ENCODE assay signal across 11 mouse cellular contexts in the genomic region with DNA sequence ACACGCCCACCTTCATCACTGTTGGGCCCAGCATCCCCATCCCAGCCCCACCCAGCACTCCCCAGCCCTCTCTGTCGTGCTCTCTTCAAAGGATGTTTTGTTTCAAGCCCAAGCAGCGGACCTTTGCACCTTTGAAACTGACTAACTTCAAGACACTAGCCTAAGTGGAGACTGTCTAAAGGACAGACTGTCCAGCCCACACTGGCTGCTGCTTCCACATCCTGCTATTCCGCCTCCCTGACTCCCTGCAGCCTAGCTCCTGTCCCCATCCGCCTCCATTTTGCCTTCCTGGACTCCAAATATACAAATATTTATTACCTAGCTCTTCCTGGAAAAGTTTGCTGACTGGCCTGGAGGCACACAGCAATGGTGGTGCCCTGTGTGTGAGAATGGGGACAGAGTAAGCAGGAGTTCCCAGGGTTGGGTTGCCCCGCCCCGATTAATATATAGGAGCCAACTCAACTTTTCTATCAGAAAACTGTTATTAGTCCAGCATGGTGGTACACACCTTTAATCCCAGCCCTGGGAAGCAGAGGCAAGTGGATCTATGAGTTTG. TPM values are rescaled to one million over a fixed set of nuclear protein-coding genes. Genes with fewer than 3 reads are reported as not detected.
DNase-seq lines count a peak whose midpoint lies in the region; ATAC-seq and TF ChIP-seq lines count a peak whose summit lies in the region.
"Had no signal": no experiment of that assay in that cellular context is flagged by ENCODE, and none has a peak within 500 bp of the region (broad histone marks: within the 10 kb centered on the region; RNA-seq: fewer than 3 reads in every experiment).

No protein-coding gene starts in this region.

- TF ChIP-seq CTCF in forebrain, postnatal 0 days (IDR thresholded peaks at IDR 0.05; ENCODE audit: low read depth) = no peak

- H3K27me3 ChIP-seq in forebrain, embryonic 14.5 days (replicated peaks; ENCODE audit: control insufficient read depth, insufficient read depth, low read length) = no peaks in the 10 kb centered on the region
- no peaks in the 10 kb centered on the region for H3K27me3 ChIP-seq in forebrain, postnatal 0 days (ENCODE audit: insufficient read depth, low read length)
- no peaks in the 10 kb centered on the region for H3K27me3 ChIP-seq in hindbrain, embryonic 14.5 days (ENCODE audit: control insufficient read depth, insufficient read depth, low read length)
- no peaks in the 10 kb centered on the region for H3K27me3 ChIP-seq in hindbrain, embryonic 16.5 days (replicated peaks; ENCODE audit: control insufficient read depth, insufficient read depth, low read length)
- no peaks in the 10 kb centered on the region for H3K27me3 ChIP-seq in midbrain, embryonic 11.5 days (ENCODE audit: control insufficient read depth, insufficient read depth, low read length)
- H3K27me3 ChIP-seq in midbrain, embryonic 13.5 days = no peaks in the 10 kb centered on the region
- H3K27me3 ChIP-seq: embryonic facial prominence, embryonic 15.5 days; liver, embryonic 15.5 days had no signal

- no peak overlapping the region for H3K4me3 ChIP-seq in forebrain, embryonic 14.5 days (ENCODE audit: low read depth, low read length)
- no peak overlapping the region for H3K4me3 ChIP-seq in forebrain, postnatal 0 days (ENCODE audit: low read depth, low read length)
- H3K4me3 ChIP-seq in hindbrain, embryonic 14.5 days (replicated peaks; ENCODE audit: low read length) = no peak overlapping the region
- no peak overlapping the region for H3K4me3 ChIP-seq in hindbrain, embryonic 16.5 days (ENCODE audit: low read length)
- H3K4me3 ChIP-seq in midbrain, embryonic 11.5 days (ENCODE audit: low read depth, low read length) = no peak overlapping the region
- no peak overlapping the region for H3K4me3 ChIP-seq in midbrain, embryonic 13.5 days (replicated peaks)
- H3K4me3 ChIP-seq: embryonic facial prominence, embryonic 15.5 days; liver, embryonic 15.5 days had no signal

- H3K4me2 ChIP-seq in forebrain, embryonic 14.5 days (ENCODE audit: low read length) = no peak overlapping the region
- no peak overlapping the region for H3K4me2 ChIP-seq in forebrain, postnatal 0 days (ENCODE audit: low read depth)
- H3K4me2 ChIP-seq in hindbrain, embryonic 14.5 days (replicated peaks) = no peak overlapping the region
- H3K4me2 ChIP-seq in hindbrain, embryonic 16.5 days (ENCODE audit: low read length) = no peak overlapping the region
- H3K4me2 ChIP-seq in midbrain, embryonic 11.5 days = no peak overlapping the region
- no peak overlapping the region for H3K4me2 ChIP-seq in midbrain, embryonic 13.5 days (replicated peaks)
- H3K4me2 ChIP-seq: embryonic facial prominence, embryonic 15.5 days; liver, embryonic 15.5 days had no signal

- no peak overlapping the region for H3K9ac ChIP-seq in forebrain, embryonic 14.5 days (ENCODE audit: low read length)
- no peak overlapping the region for H3K9ac ChIP-seq in forebrain, postnatal 0 days
- no peak overlapping the region for H3K9ac ChIP-seq in hindbrain, embryonic 14.5 days
- no peak overlapping the region for H3K9ac ChIP-seq in hindbrain, embryonic 16.5 days (ENCODE audit: low read depth, low read length)
- H3K9ac ChIP-seq in midbrain, embryonic 11.5 days (ENCODE audit: low read length) = no peak overlapping the region
- H3K9ac ChIP-seq in midbrain, embryonic 13.5 days (replicated peaks) = no peak overlapping the region
- H3K9ac ChIP-seq: embryonic facial prominence, embryonic 15.5 days; liver, embryonic 15.5 days had no signal

- peak; percentile 34; the same call in 1 of the 2 replicates for ATAC-seq in forebrain, embryonic 14.5 days
- ATAC-seq in forebrain, postnatal 0 days = no peak
- no peak for ATAC-seq in hindbrain, embryonic 14.5 days (ENCODE audit: low FRiP score)
- ATAC-seq in hindbrain, embryonic 16.5 days = no peak
- ATAC-seq in midbrain, embryonic 11.5 days (ENCODE audit: low FRiP score) = no peak
- no peak for ATAC-seq in midbrain, embryonic 13.5 days
- no peak for ATAC-seq in megakaryocyte progenitor cell, adult 5-6 weeks (replicated peaks; ENCODE audit: poor library complexity)
- ATAC-seq: midbrain, embryonic 16.5 days had no signal

- 77% methylated on average over 7 of the region's 7 CpGs for WGBS in forebrain, embryonic 14.5 days
- 80% methylated on average over 7 of the region's 7 CpGs for WGBS in forebrain, postnatal 0 days
- 76% methylated on average over 7 of the region's 7 CpGs for WGBS in hindbrain, embryonic 14.5 days
- WGBS in hindbrain, embryonic 16.5 days = 72% methylated on average over 7 of the region's 7 CpGs
- WGBS in midbrain, embryonic 11.5 days = 70% methylated on average over 7 of the region's 7 CpGs
- WGBS in midbrain, embryonic 13.5 days = 72% methylated on average over 7 of the region's 7 CpGs

- no peaks in the 10 kb centered on the region for H3K36me3 ChIP-seq in forebrain, embryonic 14.5 days (ENCODE audit: control insufficient read depth, insufficient read depth, low read length)
- 0 out of 2 replicates have a peak, but pooled peaks cover 3% of the 10 kb centered on the region for H3K36me3 ChIP-seq in forebrain, postnatal 0 days (ENCODE audit: insufficient read depth)
- H3K36me3 ChIP-seq in hindbrain, embryonic 14.5 days (replicated peaks; ENCODE audit: control insufficient read depth, insufficient read depth) = peaks cover 9% of the 10 kb centered on the region
- peaks cover 3% of the 10 kb centered on the region; the same call in 1 of the 2 replicates for H3K36me3 ChIP-seq in hindbrain, embryonic 16.5 days (ENCODE audit: control insufficient read depth, insufficient read depth, low read length)
- no peaks in the 10 kb centered on the region for H3K36me3 ChIP-seq in midbrain, embryonic 11.5 days (ENCODE audit: control insufficient read depth, insufficient read depth, low read length)
- peaks cover 10% of the 10 kb centered on the region for H3K36me3 ChIP-seq in midbrain, embryonic 13.5 days
- H3K36me3 ChIP-seq: liver, embryonic 15.5 days had no signal

- peaks cover 4% of the 10 kb centered on the region; the same call in 1 of the 2 replicates for H3K4me1 ChIP-seq in forebrain, embryonic 14.5 days (ENCODE audit: control insufficient read depth, insufficient read depth, low read length)
- no peaks in the 10 kb centered on the region for H3K4me1 ChIP-seq in forebrain, postnatal 0 days (ENCODE audit: insufficient read depth)
- peaks cover 7% of the 10 kb centered on the region; the same call in 1 of the 2 replicates for H3K4me1 ChIP-seq in hindbrain, embryonic 14.5 days (replicated peaks; ENCODE audit: control insufficient read depth, insufficient read depth, low read length)
- H3K4me1 ChIP-seq in hindbrain, embryonic 16.5 days (ENCODE audit: control insufficient read depth, insufficient read depth, low read depth, low read length) = peaks cover 4% of the 10 kb centered on the region; the same call in 1 of the 2 replicates
- H3K4me1 ChIP-seq in midbrain, embryonic 11.5 days (ENCODE audit: control insufficient read depth, insufficient read depth, low read length) = peaks cover 3% of the 10 kb centered on the region; the same call in 1 of the 2 replicates
- peaks cover 4% of the 10 kb centered on the region for H3K4me1 ChIP-seq in midbrain, embryonic 13.5 days (replicated peaks)

- no peak overlapping the region for H3K27ac ChIP-seq in forebrain, embryonic 14.5 days (ENCODE audit: low read depth, low read length)
- H3K27ac ChIP-seq in forebrain, postnatal 0 days (ENCODE audit: low read depth, low read length) = no peak overlapping the region
- 0 out of 2 replicates have a peak overlapping the region, but pooled peaks have one; percentile 17 for H3K27ac ChIP-seq in hindbrain, embryonic 14.5 days
- no peak overlapping the region for H3K27ac ChIP-seq in hindbrain, embryonic 16.5 days (ENCODE audit: low read depth, low read length)
- H3K27ac ChIP-seq in midbrain, embryonic 11.5 days (ENCODE audit: low read depth, low read length) = no peak overlapping the region
- H3K27ac ChIP-seq in midbrain, embryonic 13.5 days = no peak overlapping the region
- H3K27ac ChIP-seq: liver, embryonic 15.5 days had no signal

- no peaks in the 10 kb centered on the region for H3K9me3 ChIP-seq in forebrain, embryonic 14.5 days (replicated peaks; ENCODE audit: control insufficient read depth, low read length)
- H3K9me3 ChIP-seq in forebrain, postnatal 0 days (ENCODE audit: low read length) = no peaks in the 10 kb centered on the region
- no peaks in the 10 kb centered on the region for H3K9me3 ChIP-seq in hindbrain, embryonic 14.5 days (ENCODE audit: control insufficient read depth, low read length)
- no peaks in the 10 kb centered on the region for H3K9me3 ChIP-seq in hindbrain, embryonic 16.5 days (ENCODE audit: control insufficient read depth, low read length)
- no peaks in the 10 kb centered on the region for H3K9me3 ChIP-seq in midbrain, embryonic 11.5 days (ENCODE audit: control insufficient read depth, low read length)
- no peaks in the 10 kb centered on the region for H3K9me3 ChIP-seq in midbrain, embryonic 13.5 days
- H3K9me3 ChIP-seq: embryonic facial prominence, embryonic 15.5 days; liver, embryonic 15.5 days had no signal

- no peak for DNase-seq in forebrain, embryonic 14.5 days (ENCODE audit: low spot score)
- no peak for DNase-seq in forebrain, postnatal 0 days
- no peak for DNase-seq in hindbrain, embryonic 14.5 days (ENCODE audit: low spot score)
- peak; percentile 69 for DNase-seq in midbrain, embryonic 11.5 days (ENCODE audit: low spot score, missing footprints)
- no peak for DNase-seq in ovary, postnatal 10 days (ENCODE audit: low spot score)

RNA-seq across cellular contexts. Expression of a gene that starts 22.6 kb away (rescaled TPM):
- 87.0 and 90.5 TPM in 2 replicates for polyA plus RNA-seq in forebrain, embryonic 14.5 days (2014; fragmentation: Nextera tagmentation; extraction: Ambion mirVana)
- total RNA-seq in forebrain, postnatal 0 days (2014; rRNA removed) = 79.6 and 88.1 TPM in 2 replicates
- polyA plus RNA-seq in forebrain, postnatal 0 days (2015; fragmentation: Nextera tagmentation; extraction: Ambion mirVana) = 121 and 139 TPM in 2 replicates
- 112 and 118 TPM in 2 replicates for polyA plus RNA-seq in hindbrain, embryonic 14.5 days (2014; fragmentation: Nextera tagmentation; extraction: Ambion mirVana)
- polyA plus RNA-seq in hindbrain, embryonic 16.5 days (2015; fragmentation: Nextera tagmentation; extraction: Ambion mirVana) = 127 and 141 TPM in 2 replicates
- 61.3 and 63.6 TPM in 2 replicates for polyA plus RNA-seq in midbrain, embryonic 11.5 days (2014; fragmentation: Nextera tagmentation; extraction: Ambion mirVana)
- 55.9 and 64.7 TPM in 2 replicates for polyA plus RNA-seq in midbrain, embryonic 13.5 days (2015; fragmentation: Nextera tagmentation; extraction: Ambion mirVana)
- 2.1 and 2.9 TPM in 2 replicates for total RNA-seq in megakaryocyte progenitor cell, adult 5-6 weeks (2015)
- total RNA-seq in megakaryocyte progenitor cell, adult 5-6 weeks (2017) = 0.71 and 2.2 TPM in 2 replicates

RNA-seq across cellular contexts. Expression of a gene that starts 51.9 kb away (rescaled TPM):
- polyA plus RNA-seq in forebrain, embryonic 14.5 days (2014; fragmentation: Nextera tagmentation; extraction: Ambion mirVana) = 34.1 and 34.2 TPM in 2 replicates
- total RNA-seq in forebrain, postnatal 0 days (2014; rRNA removed) = 28.9 and 34.9 TPM in 2 replicates
- 24.4 and 25.6 TPM in 2 replicates for polyA plus RNA-seq in forebrain, postnatal 0 days (2015; fragmentation: Nextera tagmentation; extraction: Ambion mirVana)
- 25.9 and 28.1 TPM in 2 replicates for polyA plus RNA-seq in hindbrain, embryonic 14.5 days (2014; fragmentation: Nextera tagmentation; extraction: Ambion mirVana)
- polyA plus RNA-seq in hindbrain, embryonic 16.5 days (2015; fragmentation: Nextera tagmentation; extraction: Ambion mirVana) = 24.7 and 28.9 TPM in 2 replicates
- polyA plus RNA-seq in midbrain, embryonic 11.5 days (2014; fragmentation: Nextera tagmentation; extraction: Ambion mirVana) = 31.6 and 32.9 TPM in 2 replicates
- 31.7 and 32.3 TPM in 2 replicates for polyA plus RNA-seq in midbrain, embryonic 13.5 days (2015; fragmentation: Nextera tagmentation; extraction: Ambion mirVana)
- total RNA-seq in megakaryocyte progenitor cell, adult 5-6 weeks (2015) = 22.1 and 28.8 TPM in 2 replicates
- total RNA-seq in megakaryocyte progenitor cell, adult 5-6 weeks (2017) = 69.0 and 74.0 TPM in 2 replicates
